Mouse (Mus musculus): ENCODE results near the gene Zfp472.

GRCm38 (mm10) chr17:32992699-32993474 is 27.3 kb downstream of the Zfp472 start, which contains the start of gene Zfp952:
- TF ChIP-seq POLR2A (IDR thresholded peaks at IDR 0.05; ENCODE audit: low read depth, low read length) (peak; percentile 24; the same call in 1 of the 2 replicates), CTCF (IDR thresholded peaks at IDR 0.05; ENCODE audit: extremely low read depth, insufficient read length, insufficient replicate concordance, low read depth, low read length) (no peak)
